Mouse (Mus musculus) embryonic facial prominence, embryonic 12.5 days (tissue): ENCODE results near the gene Calml3. TPM values are rescaled to one million over a fixed set of nuclear protein-coding genes. Genes with fewer than 3 reads are reported as not detected.

Experiments
- ATAC-seq: fragments of 200-750 bp; cut with Nextera tagmentation; 2 replicates; pipeline ENCODE4 v1.8.0; 2017; ENCODE audit not compliant: insufficient number of reproducible peaks, insufficient read depth, low FRiP score, low TSS enrichment
- H3K27ac ChIP-seq: fragments of 300-500 bp; sonication (generic); 2 replicates; pipeline ENCODE4 v1.5.1; 2016; ENCODE audit warnings: mild to moderate bottlenecking
- H3K27me3 ChIP-seq: fragments of 300-500 bp; sonication (generic); 2 replicates; pipeline ENCODE4 v1.6.1; 2016; ENCODE audit warnings: mild to moderate bottlenecking, moderate library complexity
- H3K36me3 ChIP-seq: fragments of 300-500 bp; sonication (generic); 2 replicates; pipeline ENCODE4 v1.6.1; 2016; ENCODE audit warnings: mild to moderate bottlenecking
- H3K4me1 ChIP-seq: fragments of 300-500 bp; sonication (generic); 2 replicates; pipeline ENCODE4 v1.6.1; 2016
- H3K4me2 ChIP-seq: fragments of 300-500 bp; sonication (generic); replicated peaks from 2 replicates; pipeline ENCODE4 v1.6.1; 2016; ENCODE audit warnings: mild to moderate bottlenecking, moderate library complexity
- H3K4me3 ChIP-seq: fragments of 300-500 bp; sonication (generic); 2 replicates; pipeline ENCODE4 v1.5.1; 2016; ENCODE audit warnings: mild to moderate bottlenecking
- H3K9ac ChIP-seq: fragments of 300-500 bp; sonication (generic); 2 replicates; pipeline ENCODE4 v1.6.1; 2016; ENCODE audit warnings: mild to moderate bottlenecking, moderate library complexity
- H3K9me3 ChIP-seq: fragments of 300-500 bp; sonication (generic); 2 replicates; pipeline ENCODE4 v1.6.1; 2016; ENCODE audit warnings: mild to moderate bottlenecking, moderate library complexity
- WGBS: fragments of 180-500 bp; shearing (Covaris S2); methylation state at CpG from one replicate; pipeline ENCODE4 v1.1.7; 2016; 5-methylcytosine and 5-hydroxymethylcytosine counted together
- polyA plus RNA-seq: library from polyadenylated mRNA; unstranded; fragments of >200 nt; fragmentation: Nextera tagmentation; extraction: Ambion mirVana; gene quantifications from 2 replicates; pipeline ENCODE4 v1.2.1, GENCODE M21; 2016

Gene Calml3
- polyA plus RNA-seq, 1 experiment from 2014 or later, result 0.41 TPM

DNA sequence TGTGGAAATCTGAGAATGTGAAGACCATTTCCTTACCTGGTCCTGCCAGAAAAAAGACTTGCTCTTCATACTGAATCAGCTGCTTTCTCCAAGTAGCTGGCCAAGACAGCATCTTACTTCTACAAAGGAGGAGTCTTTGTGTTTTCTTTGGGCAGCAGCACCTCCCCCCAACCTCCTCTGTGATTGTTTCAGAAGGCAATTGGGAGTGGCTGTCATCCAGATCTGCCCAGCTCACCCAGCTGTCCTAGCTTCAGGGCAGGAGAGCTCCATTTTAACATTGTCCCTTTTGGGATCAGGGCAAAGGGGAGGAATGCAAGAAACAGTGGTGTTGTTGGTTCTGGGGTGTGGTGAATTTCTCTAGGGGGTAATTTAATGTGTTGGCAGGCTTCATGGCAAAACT lies 37.0 kb downstream of the Calml3 start:
- Histone ChIP-seq H3K9ac (no peak overlapping the region), H3K27ac (no peak overlapping the region), H3K27me3 (no peaks in the 10 kb centered on the region), H3K36me3 (no peaks in the 10 kb centered on the region), H3K4me3 (no peak overlapping the region), H3K4me2 (no peak overlapping the region), H3K9me3 (no peaks in the 10 kb centered on the region), H3K4me1 (peaks cover 16% of the 10 kb centered on the region; the same call in 1 of the 2 replicates)
- ATAC-seq, result no peak

GRCm38 (mm10) chr13:3765781-3766180 lies 38.3 kb downstream of the Calml3 start:
- Histone ChIP-seq H3K4me2 (no peak overlapping the region), H3K9me3 (no peaks in the 10 kb centered on the region), H3K36me3 (no peaks in the 10 kb centered on the region), H3K9ac (no peak overlapping the region), H3K4me3 (no peak overlapping the region), H3K4me1 (peaks cover 13% of the 10 kb centered on the region; the same call in 1 of the 2 replicates), H3K27ac (no peak overlapping the region), H3K27me3 (no peaks in the 10 kb centered on the region)
- no peak for ATAC-seq
- 83% methylated on average over 4 of the region's 4 CpGs for WGBS

DNA sequence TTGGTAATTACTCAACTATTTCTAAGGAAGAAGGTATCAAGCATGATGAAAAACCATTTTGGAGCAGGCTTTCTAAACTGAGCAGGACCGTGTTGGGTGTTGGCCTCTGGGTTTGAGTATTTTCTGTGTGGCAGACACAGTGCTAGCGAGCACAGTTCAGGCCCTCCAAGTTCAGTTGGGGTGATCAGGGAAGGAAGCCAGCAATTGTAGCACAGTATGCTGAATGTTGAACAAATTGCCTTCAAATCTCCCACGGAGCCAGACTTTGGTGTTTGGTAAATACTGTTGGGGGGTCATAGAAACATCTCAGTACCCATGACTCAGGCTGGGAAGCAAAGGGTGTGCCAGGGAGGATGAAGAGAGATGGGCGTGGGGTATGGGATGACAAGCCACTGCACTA lies 43.0 kb downstream of the Calml3 start:
- Histone ChIP-seq H3K4me1 (no peaks in the 10 kb centered on the region), H3K9ac (no peak overlapping the region), H3K36me3 (no peaks in the 10 kb centered on the region), H3K27ac (no peak overlapping the region), H3K9me3 (no peaks in the 10 kb centered on the region), H3K4me3 (no peak overlapping the region), H3K27me3 (no peaks in the 10 kb centered on the region), H3K4me2 (no peak overlapping the region)
- 85% methylated on average over 4 of the region's 4 CpGs for WGBS
- ATAC-seq, result no peak

DNA sequence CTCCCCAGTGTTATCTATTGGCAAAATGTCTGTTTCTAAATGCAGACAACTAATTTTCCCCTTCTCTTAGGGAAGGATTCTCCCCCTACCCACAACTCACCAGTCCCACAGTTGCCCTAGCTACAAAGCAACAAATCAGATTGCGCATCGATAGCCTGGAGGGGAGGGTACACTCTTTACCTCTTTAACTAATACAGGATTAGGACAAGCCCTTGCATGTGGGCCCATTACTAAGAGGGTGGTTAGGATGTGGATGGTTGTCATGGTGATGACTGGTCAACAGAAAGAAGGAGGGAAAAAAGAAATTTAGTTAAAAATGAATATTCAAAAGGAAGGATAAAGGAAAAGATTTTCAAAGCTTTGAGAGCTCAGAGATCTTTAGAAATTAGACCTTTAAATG lies 45.8 kb downstream of the Calml3 start:
- H3K4me2 ChIP-seq, result no peak overlapping the region
- no peak overlapping the region for H3K27ac ChIP-seq
- no peak overlapping the region for H3K9ac ChIP-seq
- H3K4me3 ChIP-seq, result no peak overlapping the region
- ATAC-seq, result no peak
- H3K36me3 ChIP-seq, result no peaks in the 10 kb centered on the region
- 84% methylated on average over 2 of the region's 2 CpGs for WGBS
- H3K9me3 ChIP-seq, result no peaks in the 10 kb centered on the region
- no peaks in the 10 kb centered on the region for H3K4me1 ChIP-seq
- H3K27me3 ChIP-seq, result no peaks in the 10 kb centered on the region

DNA sequence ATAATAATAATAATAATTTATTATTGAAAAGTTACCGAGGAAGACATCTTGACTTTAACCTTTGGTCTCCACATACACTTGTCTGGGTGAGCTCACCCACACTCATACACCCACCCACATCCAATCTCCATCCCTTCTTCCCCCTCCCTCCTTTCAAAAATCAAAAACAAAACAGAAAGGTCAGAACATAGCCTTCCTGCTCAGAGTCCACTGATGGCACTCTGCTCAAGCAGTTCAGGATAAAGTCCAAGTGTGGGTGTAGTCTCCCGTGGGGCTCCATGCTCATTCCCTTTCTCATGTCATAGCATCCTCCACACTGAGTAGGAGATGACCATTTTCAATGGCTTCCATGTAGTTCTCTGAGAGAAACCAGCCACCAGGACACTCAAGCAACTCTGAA lies 50.8 kb downstream of the Calml3 start:
- H3K4me3 ChIP-seq, result no peak overlapping the region
- ATAC-seq, result no peak
- H3K9me3 ChIP-seq, result no peaks in the 10 kb centered on the region
- H3K36me3 ChIP-seq, result no peaks in the 10 kb centered on the region
- no peaks in the 10 kb centered on the region for H3K27me3 ChIP-seq
- 84% methylated on average over 2 of the region's 2 CpGs for WGBS
- H3K9ac ChIP-seq, result no peak overlapping the region
- no peak overlapping the region for H3K4me2 ChIP-seq
- peaks cover 8% of the 10 kb centered on the region; the same call in 1 of the 2 replicates for H3K4me1 ChIP-seq
- no peak overlapping the region for H3K27ac ChIP-seq

Other genes starting within 250 kb of the Calml3 start
- 27.6 and 29.1 TPM in 2 replicates for gene Fam208b, start 193.2 kb downstream of the Calml3 start, polyA plus RNA-seq
- gene Asb13, start 170.3 kb downstream of the Calml3 start, polyA plus RNA-seq, result 11.2 and 13.2 TPM in 2 replicates
- 0.18 and 0.34 TPM in 2 replicates for gene Calm4, start 33.4 kb upstream of the Calml3 start, polyA plus RNA-seq
- gene Calm5, start 49.9 kb upstream of the Calml3 start, polyA plus RNA-seq, result not detected in 2 replicates
- 150 and 155 TPM in 2 replicates for gene Net1, start 113.9 kb upstream of the Calml3 start, polyA plus RNA-seq
- not detected in 2 replicates for gene Tubal3, start 114.0 kb upstream of the Calml3 start, polyA plus RNA-seq
- gene Ucn3, start 141.0 kb upstream of the Calml3 start, polyA plus RNA-seq, result 0.20 TPM in 1 of 2 replicates, not detected in the other
- 0.46 and 0.81 TPM in 2 replicates for gene Akr1c14, start 244.7 kb upstream of the Calml3 start, polyA plus RNA-seq